8 mouse cellular contexts compared by ENCODE assay signal in the genomic region with DNA sequence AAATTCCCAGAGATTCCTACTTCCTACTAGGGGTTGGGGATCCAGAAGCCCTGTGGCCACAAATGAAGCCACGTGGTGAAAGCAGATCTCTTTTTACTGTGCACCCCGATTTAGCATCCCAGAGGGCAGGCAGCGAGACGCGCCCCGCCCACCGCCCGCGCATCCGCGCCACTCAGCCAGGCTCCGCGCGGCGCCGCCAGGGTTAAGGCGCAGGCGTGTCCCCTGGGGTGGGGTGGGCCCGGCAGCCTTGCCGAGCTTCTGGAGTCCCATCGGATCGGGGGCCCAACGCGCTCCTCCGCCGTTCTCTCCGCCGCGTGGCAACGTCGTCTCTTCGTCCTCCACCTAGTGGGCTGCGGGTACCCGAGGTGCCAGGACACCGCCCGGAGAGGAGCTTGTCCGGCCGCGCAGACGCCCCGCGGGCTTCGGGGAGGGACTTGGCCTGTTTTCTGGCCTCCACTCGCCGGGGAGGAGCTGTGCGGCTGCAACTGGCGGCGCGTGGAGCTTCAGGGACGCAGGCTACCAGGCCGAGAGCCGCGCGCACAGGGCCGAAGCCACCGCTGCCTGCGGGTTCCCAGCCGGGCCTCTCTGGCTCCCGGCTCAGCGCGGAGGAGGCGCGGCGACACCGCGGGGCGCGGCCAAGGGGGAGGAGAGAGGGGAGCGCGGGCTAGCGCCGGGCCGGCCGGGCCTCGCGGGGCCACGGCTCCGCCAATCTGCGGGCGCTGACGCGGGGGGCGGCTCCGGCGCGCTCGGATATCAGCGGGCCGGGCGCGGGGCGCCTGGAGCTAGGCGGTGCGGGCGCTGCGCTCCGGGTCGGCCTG. TPM values are rescaled to one million over a fixed set of nuclear protein-coding genes. Genes with fewer than 3 reads are reported as not detected.
A peak's percentile ranks its signal among the peaks of the same experiment; 100 is the strongest.
DNase-seq lines count a peak whose midpoint lies in the region; ATAC-seq lines count a peak whose summit lies in the region.

A gene (plus strand): TSS at position 212 of the 818 bp plus-strand sequence.

- H3K9ac ChIP-seq in intestine, embryonic 14.5 days (ENCODE audit: low read length), result peak within 1 kb of the TSS; percentile 74

- peaks cover 45% of the 10 kb centered on the region for H3K79me2 ChIP-seq in macrophage (ENCODE audit: inconsistent target)

- peak within 1 kb of the TSS; percentile 63 for H3K4me2 ChIP-seq in intestine, embryonic 14.5 days (ENCODE audit: low read length)

- H3K36me3 ChIP-seq in intestine, embryonic 14.5 days (ENCODE audit: control insufficient read depth, insufficient read depth, low read length), result no peaks in the 10 kb centered on the region
- peaks cover 28% of the 10 kb centered on the region; the same call in 1 of the 2 replicates for H3K36me3 ChIP-seq in macrophage (ENCODE audit: inconsistent target)

- peaks cover 27% of the 10 kb centered on the region for H3K4me1 ChIP-seq in intestine, embryonic 14.5 days (replicated peaks; ENCODE audit: control insufficient read depth, insufficient read depth, low read length)

- H3K27me3 ChIP-seq in intestine, embryonic 14.5 days (replicated peaks; ENCODE audit: control insufficient read depth, insufficient read depth, low read length), result peaks cover 23% of the 10 kb centered on the region

- peak within 1 kb of the TSS; percentile 58 for H3K4me3 ChIP-seq in intestine, embryonic 14.5 days (ENCODE audit: low read depth, low read length)
- peak within 1 kb of the TSS; percentile 56 for H3K4me3 ChIP-seq in macrophage (ENCODE audit: inconsistent target)

- peak; percentile 91 for ATAC-seq in intestine, embryonic 14.5 days (replicated peaks; ENCODE audit: low FRiP score, low TSS enrichment, low read depth)

- no peaks in the 10 kb centered on the region for H3K9me3 ChIP-seq in intestine, embryonic 14.5 days (ENCODE audit: control insufficient read depth, low read length)

- intact Hi-C loops in gastrocnemius, postnatal 36 days (cut with DNase I), result no loop called here

- WGBS in intestine, embryonic 14.5 days, result under 1% methylated on average over 83 of the region's 98 CpGs
- under 1% methylated on average over 70 of the region's 98 CpGs for WGBS in macrophage (ENCODE audit: missing documents)

- DNase-seq in adrenal gland, postnatal 36 days, result peak; percentile 95
- DNase-seq in embryo, embryonic 11 days, result peak; percentile 86
- peak; percentile 77 to 83 for DNase-seq in gastrocnemius, postnatal 36 days
- DNase-seq in intestine, embryonic 14.5 days (ENCODE audit: low spot score), result peak; percentile 90
- DNase-seq in left cerebral cortex, adult 9 months (ENCODE audit: low spot score in 2 of 2), result peak; percentile 62 to 73
- DNase-seq in right cerebral cortex, adult 2 months (ENCODE audit: low spot score in 2 of 2), result peak; percentile 68 to 77
- no peak for DNase-seq in MN1 (ENCODE audit: low spot score)

- peak within 1 kb of the TSS; percentile 80 for H3K27ac ChIP-seq in intestine, embryonic 14.5 days (ENCODE audit: low read depth)
- no peak within 1 kb of the TSS for H3K27ac ChIP-seq in macrophage

RNA-seq across cellular contexts. Expression of the gene that starts here (rescaled TPM):
- 10 to 100 TPM; 12.2 to 12.5 TPM for total RNA-seq in adrenal gland, postnatal 36 days (2021)
- total RNA-seq in gastrocnemius, postnatal 36 days (2021), result 10 to 100 TPM; 13.9 to 16.3 TPM
- 10.4 and 11.8 TPM in 2 replicates for polyA plus RNA-seq in intestine, embryonic 14.5 days (2014; fragmentation: Nextera tagmentation; extraction: Ambion mirVana)
- total RNA-seq in macrophage (2018; cell fraction: chromatin; rRNA removed), result 1,000 to 10,000 TPM in 10 of 26 experiments, 100 to 1,000 TPM in 16; 130 to 2,610 (median 850) TPM
- 100 to 1,000 TPM; 156 to 853 (median 307) TPM for total RNA-seq in macrophage (2018; cell fraction: cytosol; rRNA removed)
- 1,000 to 10,000 TPM in 12 of 26 experiments, 100 to 1,000 TPM in 14; 299 to 2,022 (median 861) TPM for total RNA-seq in macrophage (2018; cell fraction: nucleus; rRNA removed)
- 162 to 258 TPM (median 220 TPM) in 3 replicates for polyA plus RNA-seq in macrophage (2018)

Comparison
In these comparisons a context has a peak if more than half of its experiments do, and no peak if none do; other contexts are left out.
1. RNA of the gene that starts here (polyA plus RNA-seq): 162 to 258 TPM in macrophage; 10.4 to 11.8 TPM in intestine, embryonic 14.5 days; every median in the first group is over 10 times any median in the second.